Mouse (Mus musculus) R1 (cell line): Measurements from ENCODE around the gene Ahcyl2.

Experiments used
- DNase-seq: peaks from one replicate; pipeline ENCODE4 v3.0.0-alpha.2; 2018; ENCODE audit warnings: low read depth, low spot score

Gene Ahcyl2

GRCm38 (mm10) chr6:29850747-29851146 is 82.9 kb downstream of the Ahcyl2 start:
- DNase-seq = no peak

GRCm38 (mm10) chr6:29851873-29852272 is 84.1 kb downstream of the Ahcyl2 start:
- DNase-seq = no peak

GRCm38 (mm10) chr6:29853213-29853899 is 85.5 kb downstream of the Ahcyl2 start:
- peak; percentile 86 for DNase-seq

GRCm38 (mm10) chr6:29853900-29854390 is 86.1 kb downstream of the Ahcyl2 start:
- no peak for DNase-seq

- no peak for DNase-seq
Measured at GRCm38 (mm10) chr6:29858619-29859018, 90.8 kb downstream of the Ahcyl2 start.

- no peak for DNase-seq
Measured at GRCm38 (mm10) chr6:29859344-29859743, 91.5 kb downstream of the Ahcyl2 start.

GRCm38 (mm10) chr6:29860238-29860637 is 92.4 kb downstream of the Ahcyl2 start:
- peak; percentile 85 for DNase-seq

GRCm38 (mm10) chr6:29864926-29865325 is 97.1 kb downstream of the Ahcyl2 start:
- no peak for DNase-seq

- peak; percentile 92 for DNase-seq
Measured at GRCm38 (mm10) chr6:29866935-29867724, 99.3 kb downstream of the Ahcyl2 start.

GRCm38 (mm10) chr6:29868341-29868895 is 100.6 kb downstream of the Ahcyl2 start:
- no peak for DNase-seq

GRCm38 (mm10) chr6:29873654-29874053 is 105.8 kb downstream of the Ahcyl2 start:
- DNase-seq = no peak

- no peak for DNase-seq
Measured at GRCm38 (mm10) chr6:29875576-29875975, 107.8 kb downstream of the Ahcyl2 start.

GRCm38 (mm10) chr6:29876782-29877181 is 109.0 kb downstream of the Ahcyl2 start:
- DNase-seq = peak; percentile 54

GRCm38 (mm10) chr6:29879579-29879978 is 111.8 kb downstream of the Ahcyl2 start:
- DNase-seq = no peak

- DNase-seq = no peak
Measured at GRCm38 (mm10) chr6:29880796-29881195, 113.0 kb downstream of the Ahcyl2 start.

GRCm38 (mm10) chr6:29881936-29882335 is 114.1 kb downstream of the Ahcyl2 start:
- DNase-seq = no peak

GRCm38 (mm10) chr6:29882870-29883269 is 115.1 kb downstream of the Ahcyl2 start:
- DNase-seq = no peak

- no peak for DNase-seq
Measured at GRCm38 (mm10) chr6:29891151-29891550, 123.3 kb downstream of the Ahcyl2 start.

GRCm38 (mm10) chr6:29896976-29897375 is 129.2 kb downstream of the Ahcyl2 start:
- DNase-seq = no peak

- no peak for DNase-seq
Measured at GRCm38 (mm10) chr6:29901450-29901849, 133.6 kb downstream of the Ahcyl2 start.

- DNase-seq = no peak
Measured at GRCm38 (mm10) chr6:29902256-29902655, 134.4 kb downstream of the Ahcyl2 start.

GRCm38 (mm10) chr6:29903343-29903914 is 135.6 kb downstream of the Ahcyl2 start:
- DNase-seq = no peak
